Mouse (Mus musculus): Measurements from ENCODE around the gene Morn3. TPM values are rescaled to one million over a fixed set of nuclear protein-coding genes. Genes with fewer than 3 reads are reported as not detected.

Gene Morn3
- polyA plus RNA-seq (2012; rRNA removed): 1.2 and 2.2 TPM in 2 replicates

GRCm38 (mm10) chr5:123046916-123047315 lies at the start of gene Morn3:
Gene Morn3, minus strand, starts transcription at chr5:123047016.

GRCm38 (mm10) chr5:123068115-123068514 lies 21.3 kb upstream of the Morn3 start, which contains the start of gene Tmem120b:
Gene Tmem120b, plus strand, starts transcription at chr5:123068415.

GRCm38 (mm10) chr5:123014753-123015701 lies 31.8 kb downstream of the Morn3 start, which contains the start of gene Orai1:
Gene Orai1, plus strand, starts transcription at chr5:123015074.

GRCm38 (mm10) chr5:122989551-122990330 lies 57.1 kb downstream of the Morn3 start, which contains the start of gene Kdm2b:
Gene Kdm2b, minus strand, starts transcription at chr5:122989823.

Other genes starting within 250 kb of the Morn3 start
- gene Anapc5, start 225.7 kb downstream of the Morn3 start, polyA plus RNA-seq (2012; rRNA removed): 332 and 419 TPM in 2 replicates
- 9.2 and 16.0 TPM in 2 replicates for gene Rnf34, start 197.0 kb downstream of the Morn3 start, polyA plus RNA-seq (2012; rRNA removed)
- gene Kdm2b, start 57.2 kb downstream of the Morn3 start, polyA plus RNA-seq (2012; rRNA removed): 31.9 and 36.7 TPM in 2 replicates
- 80.0 and 83.2 TPM in 2 replicates for gene Orai1, start 31.9 kb downstream of the Morn3 start, polyA plus RNA-seq (2012; rRNA removed)
- gene Tmem120b, start 21.4 kb upstream of the Morn3 start, polyA plus RNA-seq (2012; rRNA removed): 10.8 and 12.7 TPM in 2 replicates
- 4.9 and 5.2 TPM in 2 replicates for gene Rhof, start 85.7 kb upstream of the Morn3 start, polyA plus RNA-seq (2012; rRNA removed)
- gene Setd1b, start 95.2 kb upstream of the Morn3 start, polyA plus RNA-seq (2012; rRNA removed): 9.2 and 11.2 TPM in 2 replicates
- 44.5 and 46.3 TPM in 2 replicates for gene Psmd9, start 122.4 kb upstream of the Morn3 start, polyA plus RNA-seq (2012; rRNA removed)
- gene Hpd, start 135.7 kb upstream of the Morn3 start, polyA plus RNA-seq (2012; rRNA removed): 1.6 and 4.9 TPM in 2 replicates
- gene Wdr66, start 205.1 kb upstream of the Morn3 start, polyA plus RNA-seq (2012; rRNA removed): 3.5 and 4.5 TPM in 2 replicates

Data from ovary, adult 2 months (tissue).